ENCODE assay signal across 9 mouse cellular contexts in genomic region chr11:98959437-98960312, GRCm38 (mm10). TPM values are rescaled to one million over a fixed set of nuclear protein-coding genes. Genes with fewer than 3 reads are reported as not detected.
DNase-seq lines count a peak whose midpoint lies in the region; ATAC-seq and TF ChIP-seq lines count a peak whose summit lies in the region.
"Had no signal": no experiment of that assay in that cellular context is flagged by ENCODE, and none has a peak within 500 bp of the region (broad histone marks: within the 10 kb centered on the region; RNA-seq: fewer than 3 reads in every experiment).

No protein-coding gene starts in this region.

- H3K9me3 ChIP-seq in MEL (replicated peaks; ENCODE audit: insufficient read depth, low read length), result no peaks in the 10 kb centered on the region
- H3K9me3 ChIP-seq in intestine, embryonic 15.5 days, result no peaks in the 10 kb centered on the region
- H3K9me3 ChIP-seq in liver, postnatal 0 days (ENCODE audit: low read length), result no peaks in the 10 kb centered on the region
- H3K9me3 ChIP-seq in neural tube, embryonic 11.5 days (ENCODE audit: control insufficient read depth, low read length), result no peaks in the 10 kb centered on the region

- peaks cover 0 to 23% of the 10 kb centered on the region in 2 experiments; a peak in 2 of 4 replicates for H3K36me3 ChIP-seq in MEL (ENCODE audit: control insufficient read depth in 1 of 2, insufficient read depth in 2 of 2, low read length in 2 of 2)
- H3K36me3 ChIP-seq in intestine, embryonic 15.5 days, result no peaks in the 10 kb centered on the region
- H3K36me3 ChIP-seq in liver, postnatal 0 days (replicated peaks; ENCODE audit: insufficient read depth, low read length), result no peaks in the 10 kb centered on the region
- no peaks in the 10 kb centered on the region for H3K36me3 ChIP-seq in neural tube, embryonic 11.5 days (ENCODE audit: control insufficient read depth, insufficient read depth, low read length)

- DNase-seq in 3134 (ENCODE audit: extremely low read depth, insufficient read length, low spot score) (peak; percentile 88), MEL (ENCODE audit: low read depth, low spot score) (peak; percentile 99)
- DNase-seq in gastrocnemius, postnatal 4 days (ENCODE audit: low spot score in 2 of 2), result peak; percentile 67 to 80
- peak; percentile 85 for DNase-seq in liver, postnatal 0 days
- peak; percentile 85 for DNase-seq in neural tube, embryonic 11.5 days (ENCODE audit: low spot score)
- DNase-seq in thymus, postnatal 10 days (ENCODE audit: low spot score in 2 of 2), result peak; percentile 78 to 80

- no peak for TF ChIP-seq RAD21 in MEL (IDR thresholded peaks at IDR 0.05; ENCODE audit: low read depth, low read length)

- peak overlapping the region; percentile 79 for H3K9ac ChIP-seq in MEL (ENCODE audit: control insufficient read depth, low read depth, low read length, poor library complexity, severe bottlenecking)
- peak overlapping the region; percentile 75 for H3K9ac ChIP-seq in intestine, embryonic 15.5 days
- peak overlapping the region; percentile 71 for H3K9ac ChIP-seq in liver, postnatal 0 days (replicated peaks)
- H3K9ac ChIP-seq in neural tube, embryonic 11.5 days (ENCODE audit: low read length), result peak overlapping the region; percentile 84

- no peak for TF ChIP-seq CTCF in MEL (IDR thresholded peaks at IDR 0.05 in 2 of 3, conservative IDR thresholded peaks at IDR 0.05 in 1 of 3; ENCODE audit: control insufficient read depth in 1 of 3, insufficient read depth in 1 of 3, low read depth in 2 of 3, low read length in 3 of 3, poor library complexity in 1 of 3, severe bottlenecking in 1 of 3)
- no peak for TF ChIP-seq CTCF in liver, postnatal 0 days (IDR thresholded peaks at IDR 0.05; ENCODE audit: low read depth)

- peak; percentile 58 to 65; a peak in 3 of 4 replicates for TF ChIP-seq EP300 in MEL (IDR thresholded peaks at IDR 0.05; ENCODE audit: low read depth in 1 of 2, low read length in 2 of 2)
- TF ChIP-seq EP300 in liver, postnatal 0 days (IDR thresholded peaks at IDR 0.05; ENCODE audit: low read depth), result 0 out of 2 replicates have a peak, but pooled peaks have one; percentile 23

- peak; percentile 91 to 93 for TF ChIP-seq POLR2A in MEL (IDR thresholded peaks at IDR 0.05; ENCODE audit: control insufficient read depth in 1 of 2, insufficient read depth in 1 of 2, low read depth in 1 of 2, low read length in 2 of 2, poor library complexity in 1 of 2)

- peaks cover 6 to 37% of the 10 kb centered on the region in 2 experiments for H3K4me1 ChIP-seq in MEL (ENCODE audit: control insufficient read depth in 1 of 2, insufficient read depth in 2 of 2, low read length in 2 of 2)
- H3K4me1 ChIP-seq in intestine, embryonic 15.5 days (replicated peaks), result peaks cover 54% of the 10 kb centered on the region
- H3K4me1 ChIP-seq in liver, postnatal 0 days (ENCODE audit: insufficient read depth), result peaks cover 72% of the 10 kb centered on the region
- H3K4me1 ChIP-seq in neural tube, embryonic 11.5 days (ENCODE audit: control insufficient read depth, insufficient read depth, low read length), result peaks cover 57% of the 10 kb centered on the region

- peak; percentile 70 for ATAC-seq in common myeloid progenitor, adult 5-6 weeks (replicated peaks; ENCODE audit: low read depth, poor library complexity, severe bottlenecking)
- ATAC-seq in intestine, embryonic 15.5 days, result peak; percentile 39
- ATAC-seq in liver, postnatal 0 days, result peak; percentile 72
- peak; percentile 61 for ATAC-seq in neural tube, embryonic 11.5 days (ENCODE audit: insufficient read depth, low FRiP score, low TSS enrichment)

- WGBS in intestine, embryonic 15.5 days, result under 1% methylated on average over 43 of the region's 43 CpGs
- under 1% methylated on average over 42 of the region's 43 CpGs for WGBS in liver, postnatal 0 days (ENCODE audit: insufficient replicate concordance)
- under 1% methylated on average over 42 of the region's 43 CpGs for WGBS in neural tube, embryonic 11.5 days

- peak overlapping the region; percentile 91 for H3K27ac ChIP-seq in MEL (ENCODE audit: control insufficient read depth, low read depth, low read length)
- H3K27ac ChIP-seq in intestine, embryonic 15.5 days, result peak overlapping the region; percentile 94
- H3K27ac ChIP-seq in liver, postnatal 0 days (ENCODE audit: low read depth), result peak overlapping the region; percentile 86
- H3K27ac ChIP-seq in neural tube, embryonic 11.5 days (ENCODE audit: low read depth, low read length), result peak overlapping the region; percentile 96

- H3K4me3 ChIP-seq in MEL (ENCODE audit: control insufficient read depth in 1 of 2, insufficient read depth in 1 of 2, low read depth in 2 of 2, low read length in 2 of 2), result peak overlapping the region; percentile 67 to 84
- peak overlapping the region; percentile 78 for H3K4me3 ChIP-seq in intestine, embryonic 15.5 days (replicated peaks)
- peak overlapping the region; percentile 64 for H3K4me3 ChIP-seq in liver, postnatal 0 days (ENCODE audit: low read depth, low read length)
- peak overlapping the region; percentile 91 for H3K4me3 ChIP-seq in neural tube, embryonic 11.5 days (ENCODE audit: low read depth, low read length)

- peaks cover 3% of the 10 kb centered on the region for H3K79me2 ChIP-seq in MEL (ENCODE audit: control insufficient read depth, insufficient read depth, low read length, poor library complexity)

- peak overlapping the region; percentile 98 for H3K4me2 ChIP-seq in intestine, embryonic 15.5 days (replicated peaks)
- H3K4me2 ChIP-seq in liver, postnatal 0 days (ENCODE audit: low read depth, low read length), result peak overlapping the region; percentile 99
- peak overlapping the region; percentile 98 for H3K4me2 ChIP-seq in neural tube, embryonic 11.5 days (ENCODE audit: low read depth)

- no peaks in the 10 kb centered on the region for H3K27me3 ChIP-seq in MEL (ENCODE audit: control insufficient read depth in 1 of 2, insufficient read depth in 2 of 2, low read length in 2 of 2)
- H3K27me3 ChIP-seq in intestine, embryonic 15.5 days (replicated peaks), result no peaks in the 10 kb centered on the region
- H3K27me3 ChIP-seq in liver, postnatal 0 days (ENCODE audit: insufficient read depth, low read length), result peaks cover 34% of the 10 kb centered on the region
- H3K27me3 ChIP-seq in neural tube, embryonic 11.5 days (ENCODE audit: control insufficient read depth, insufficient read depth, low read length), result no peaks in the 10 kb centered on the region

TF ChIP-seq in MEL, 35 proteins besides CTCF, POLR2A, EP300 and RAD21 (continues in another document):
- TF ChIP-seq ZNF384 (IDR thresholded peaks at IDR 0.05; ENCODE audit: low read depth, low read length), result no peak
- peak; percentile 87; the same call in 1 of the 2 replicates for TF ChIP-seq ZMIZ1 (IDR thresholded peaks at IDR 0.05; ENCODE audit: low read depth, low read length)
- TF ChIP-seq GABPA (IDR thresholded peaks at IDR 0.05; ENCODE audit: low read depth, low read length), result no peak
- TF ChIP-seq MYC (IDR thresholded peaks at IDR 0.05; ENCODE audit: low read depth, low read length), result peak; percentile 79; the same call in 1 of the 2 replicates
- TF ChIP-seq MAFK (IDR thresholded peaks at IDR 0.05; ENCODE audit: borderline replicate concordance, low read depth, low read length), result no peak
- TF ChIP-seq GATA1 (IDR thresholded peaks at IDR 0.05; ENCODE audit: low read depth, low read length), result peak; percentile 92
- TF ChIP-seq TCF12 (IDR thresholded peaks at IDR 0.05; ENCODE audit: low read depth, low read length), result peak; percentile 73
- TF ChIP-seq POLR2AphosphoS5 (IDR thresholded peaks at IDR 0.05; ENCODE audit: borderline replicate concordance, low read depth, low read length), result no peak
- TF ChIP-seq ETS1 (IDR thresholded peaks at IDR 0.05; ENCODE audit: low read depth, low read length), result peak; percentile 88
- TF ChIP-seq POLR2AphosphoS2 (IDR thresholded peaks at IDR 0.05; ENCODE audit: low read length), result 0 out of 2 replicates have a peak, but pooled peaks have one; percentile 63
- no peak for TF ChIP-seq ZKSCAN1 (IDR thresholded peaks at IDR 0.05; ENCODE audit: low read depth, low read length)
- TF ChIP-seq SIN3A (IDR thresholded peaks at IDR 0.05; ENCODE audit: low read length), result peak; percentile 96
- TF ChIP-seq MEF2A (IDR thresholded peaks at IDR 0.05; ENCODE audit: extremely low read depth, insufficient replicate concordance, low read depth, low read length, poor library complexity, severe bottlenecking), result no peak
- no peak for TF ChIP-seq USF2 (IDR thresholded peaks at IDR 0.05; ENCODE audit: borderline replicate concordance in 1 of 2, insufficient read depth in 1 of 2, low read depth in 1 of 2, low read length in 2 of 2)
- TF ChIP-seq MAZ (IDR thresholded peaks at IDR 0.05; ENCODE audit: low read depth, low read length), result peak; percentile 44; the same call in 1 of the 2 replicates

RNA-seq across cellular contexts. Expression of gene Gjd3, which starts 23.1 kb away (rescaled TPM):
- not detected in 2 replicates for total RNA-seq in MEL (2012; rRNA removed)
- not detected for polyA plus RNA-seq in MEL (2012; ENCODE audit: insufficient read depth in 1 of 2, insufficient read length in 2 of 2, low read depth in 1 of 2, low replicate concordance in 2 of 2, missing spikeins in 1 of 2)
- not detected in 2 replicates for total RNA-seq in common myeloid progenitor, adult 5-6 weeks (2017)
- under 1 TPM in 1 of 2 experiments, not detected in 1; 0.69 TPM for total RNA-seq in gastrocnemius, postnatal 4 days (2021)
- polyA plus RNA-seq in intestine, embryonic 15.5 days (2015; fragmentation: Nextera tagmentation; extraction: Ambion mirVana), result 0.20 and 0.35 TPM in 2 replicates
- not detected in 2 replicates for polyA plus RNA-seq in liver, postnatal 0 days (2015; fragmentation: Nextera tagmentation; extraction: Ambion mirVana)
- polyA plus RNA-seq in neural tube, embryonic 11.5 days (2014; fragmentation: Nextera tagmentation; extraction: Ambion mirVana), result 0.57 TPM in 1 of 2 replicates, not detected in the other
- total RNA-seq: gastrocnemius, postnatal 36 days had no signal

RNA-seq across cellular contexts. Expression of gene Rara, which starts 32.1 kb away (rescaled TPM):
- 9.8 and 12.1 TPM in 2 replicates for total RNA-seq in MEL (2012; rRNA removed)
- polyA plus RNA-seq in MEL (2012; ENCODE audit: insufficient read depth in 1 of 2, insufficient read length in 2 of 2, low read depth in 1 of 2, low replicate concordance in 2 of 2, missing spikeins in 1 of 2), result 10 to 100 TPM in 1 of 2 experiments, not detected in 1; 13.7 TPM
- total RNA-seq in common myeloid progenitor, adult 5-6 weeks (2017), result 1.2 and 5.6 TPM in 2 replicates
- 10 to 100 TPM; 44.6 to 45.9 TPM for total RNA-seq in gastrocnemius, postnatal 4 days (2021)
- 30.7 and 31.5 TPM in 2 replicates for polyA plus RNA-seq in intestine, embryonic 15.5 days (2015; fragmentation: Nextera tagmentation; extraction: Ambion mirVana)
- polyA plus RNA-seq in liver, postnatal 0 days (2015; fragmentation: Nextera tagmentation; extraction: Ambion mirVana), result 5.4 and 5.6 TPM in 2 replicates
- 73.2 and 75.1 TPM in 2 replicates for polyA plus RNA-seq in neural tube, embryonic 11.5 days (2014; fragmentation: Nextera tagmentation; extraction: Ambion mirVana)

RNA-seq across cellular contexts. Expression of gene Cdc6, which starts 52.1 kb away (rescaled TPM):
- total RNA-seq in MEL (2012; rRNA removed), result 83.4 and 104 TPM in 2 replicates
- 10 to 100 TPM; 56.9 to 69.4 TPM for polyA plus RNA-seq in MEL (2012; ENCODE audit: insufficient read depth in 1 of 2, insufficient read length in 2 of 2, low read depth in 1 of 2, low replicate concordance in 2 of 2, missing spikeins in 1 of 2)
- 41.1 and 47.2 TPM in 2 replicates for total RNA-seq in common myeloid progenitor, adult 5-6 weeks (2017)
- 1 to 10 TPM; 6.8 to 7.5 TPM for total RNA-seq in gastrocnemius, postnatal 4 days (2021)
- polyA plus RNA-seq in intestine, embryonic 15.5 days (2015; fragmentation: Nextera tagmentation; extraction: Ambion mirVana), result 24.0 and 26.7 TPM in 2 replicates
- 19.1 and 22.3 TPM in 2 replicates for polyA plus RNA-seq in liver, postnatal 0 days (2015; fragmentation: Nextera tagmentation; extraction: Ambion mirVana)
- polyA plus RNA-seq in neural tube, embryonic 11.5 days (2014; fragmentation: Nextera tagmentation; extraction: Ambion mirVana), result 41.6 and 44.4 TPM in 2 replicates

Comparison
In these comparisons a context has a peak if more than half of its experiments do, and no peak if none do; other contexts are left out.
1. Peak in every context shown above with its lines: DNase-seq, ATAC-seq, H3K4me3 ChIP-seq and H3K27ac ChIP-seq.